Mouse (Mus musculus): ENCODE measurements at regions not wholly inside any gene's neighbourhood (a gene's known extent, or its start where the extent isn't known, plus 50 kb on each side); places are given as distances from the start of the nearest gene placed in this dataset.

- WGBS, result 73% methylated on average over 4 of the region's 4 CpGs
- DNase-seq (ENCODE audit: low spot score), result no peak
- ATAC-seq, result no peak
Measured at GRCm38 (mm10) chr16:52947679-52948078, 493.8 kb upstream of the Alcam start.

DNA sequence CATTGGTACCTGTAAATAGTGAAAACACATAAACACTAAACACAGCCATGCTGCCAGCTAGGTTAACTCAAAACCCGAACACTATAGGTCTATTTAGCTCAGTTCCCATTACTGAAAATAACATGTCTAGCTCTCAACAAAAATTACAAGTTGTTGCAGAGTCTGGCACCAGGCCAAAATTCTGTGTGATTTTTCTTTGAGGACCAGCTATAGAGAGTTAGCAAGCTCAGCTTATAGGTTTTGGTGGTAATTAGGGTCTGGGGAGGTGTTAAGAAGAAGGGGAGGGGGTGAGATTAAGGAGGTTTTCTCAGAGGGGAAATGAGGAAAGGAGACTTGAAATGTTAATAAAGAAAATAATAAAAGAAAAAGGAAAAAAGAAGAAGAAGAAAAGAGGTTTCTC, 480.9 kb upstream of the Alcam start:
- Histone ChIP-seq H3K27me3 (replicated peaks; ENCODE audit: control insufficient read depth, insufficient read depth, low read length) (no peaks in the 10 kb centered on the region), H3K4me3 (ENCODE audit: low read depth, low read length) (no peak overlapping the region), H3K4me2 (ENCODE audit: low read length) (no peak overlapping the region), H3K27ac (ENCODE audit: low read depth, low read length) (no peak overlapping the region), H3K36me3 (ENCODE audit: control insufficient read depth, insufficient read depth, low read length) (no peaks in the 10 kb centered on the region), H3K4me1 (ENCODE audit: control insufficient read depth, insufficient read depth, low read length) (no peaks in the 10 kb centered on the region), H3K9me3 (replicated peaks; ENCODE audit: control insufficient read depth, low read length) (no peaks in the 10 kb centered on the region), H3K9ac (ENCODE audit: low read length) (no peak overlapping the region)
- WGBS, result 16% methylated on average over 1 of the region's 1 CpGs
- peak; percentile 59 for DNase-seq (ENCODE audit: low spot score)
- no peak for ATAC-seq

More at GRCm38 (mm10) chr16:52947679-52948078, 493.8 kb upstream of the Alcam start:
- H3K27ac ChIP-seq (ENCODE audit: low read depth, low read length), result no peak overlapping the region
- H3K4me2 ChIP-seq (ENCODE audit: low read length), result no peak overlapping the region
- H3K36me3 ChIP-seq (ENCODE audit: control insufficient read depth, insufficient read depth, low read length), result no peaks in the 10 kb centered on the region
- no peak overlapping the region for H3K9ac ChIP-seq (ENCODE audit: low read length)
- H3K4me3 ChIP-seq (ENCODE audit: low read depth, low read length), result no peak overlapping the region
- no peaks in the 10 kb centered on the region for H3K27me3 ChIP-seq (replicated peaks; ENCODE audit: control insufficient read depth, insufficient read depth, low read length)
- H3K9me3 ChIP-seq (replicated peaks; ENCODE audit: control insufficient read depth, low read length), result no peaks in the 10 kb centered on the region
- no peaks in the 10 kb centered on the region for H3K4me1 ChIP-seq (ENCODE audit: control insufficient read depth, insufficient read depth, low read length)

- Histone ChIP-seq H3K4me2 (ENCODE audit: low read length) (no peak overlapping the region), H3K4me1 (ENCODE audit: control insufficient read depth, insufficient read depth, low read length) (no peaks in the 10 kb centered on the region), H3K27me3 (replicated peaks; ENCODE audit: control insufficient read depth, insufficient read depth, low read length) (no peaks in the 10 kb centered on the region), H3K4me3 (ENCODE audit: low read depth, low read length) (no peak overlapping the region), H3K9ac (ENCODE audit: low read length) (no peak overlapping the region), H3K27ac (ENCODE audit: low read depth, low read length) (no peak overlapping the region), H3K9me3 (replicated peaks; ENCODE audit: control insufficient read depth, low read length) (no peaks in the 10 kb centered on the region), H3K36me3 (ENCODE audit: control insufficient read depth, insufficient read depth, low read length) (no peaks in the 10 kb centered on the region)
- ATAC-seq (no peak), DNase-seq (ENCODE audit: low spot score) (no peak)
- 91% methylated on average over 3 of the region's 3 CpGs for WGBS
Measured at GRCm38 (mm10) chr16:52931978-52932377, 478.1 kb upstream of the Alcam start.

- Histone ChIP-seq H3K27me3 (replicated peaks; ENCODE audit: control insufficient read depth, insufficient read depth, low read length) (no peaks in the 10 kb centered on the region), H3K9ac (ENCODE audit: low read length) (no peak overlapping the region), H3K4me3 (ENCODE audit: low read depth, low read length) (no peak overlapping the region), H3K4me2 (ENCODE audit: low read length) (no peak overlapping the region), H3K27ac (ENCODE audit: low read depth, low read length) (no peak overlapping the region), H3K4me1 (ENCODE audit: control insufficient read depth, insufficient read depth, low read length) (no peaks in the 10 kb centered on the region), H3K36me3 (ENCODE audit: control insufficient read depth, insufficient read depth, low read length) (no peaks in the 10 kb centered on the region), H3K9me3 (replicated peaks; ENCODE audit: control insufficient read depth, low read length) (no peaks in the 10 kb centered on the region)
- DNase-seq (ENCODE audit: low spot score) (peak; percentile 74), ATAC-seq (peak; percentile 94)
- 69% methylated on average over 14 of the region's 14 CpGs for WGBS
Measured at GRCm38 (mm10) chr16:52892467-52893255, 438.8 kb upstream of the Alcam start.

DNA sequence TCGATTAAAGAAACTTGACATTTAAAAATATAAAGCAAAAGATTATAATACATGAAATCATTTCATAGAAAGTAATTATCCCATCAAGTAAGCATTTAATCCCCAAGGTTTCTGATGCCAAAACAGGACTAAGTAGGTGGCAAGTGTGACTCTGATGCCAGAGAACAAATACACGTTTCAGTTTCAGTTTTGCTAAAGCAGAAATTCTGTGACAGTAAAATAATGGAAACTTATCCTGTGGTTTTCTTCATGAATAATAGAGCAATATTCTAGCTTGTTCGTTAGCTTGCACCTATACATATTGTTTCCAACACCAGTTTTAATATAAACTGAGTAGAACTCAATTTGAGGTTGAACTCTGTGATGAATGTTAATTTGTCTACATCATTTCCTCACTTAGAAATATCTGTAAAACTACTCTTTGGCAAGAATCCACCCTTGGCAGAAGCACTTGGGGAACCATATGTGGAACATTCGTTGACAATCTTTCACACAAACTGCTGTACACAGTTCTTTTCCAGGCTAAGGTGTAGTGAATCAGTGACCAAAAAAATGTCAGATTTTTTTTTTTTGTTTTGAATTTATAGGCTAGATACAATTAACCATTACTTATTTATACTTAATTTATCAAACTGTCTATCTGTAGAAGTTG, 425.7 kb upstream of the Alcam start:
- peak; percentile 81 for DNase-seq (ENCODE audit: low spot score)
- WGBS, result 65% methylated on average over 4 of the region's 4 CpGs

DNA sequence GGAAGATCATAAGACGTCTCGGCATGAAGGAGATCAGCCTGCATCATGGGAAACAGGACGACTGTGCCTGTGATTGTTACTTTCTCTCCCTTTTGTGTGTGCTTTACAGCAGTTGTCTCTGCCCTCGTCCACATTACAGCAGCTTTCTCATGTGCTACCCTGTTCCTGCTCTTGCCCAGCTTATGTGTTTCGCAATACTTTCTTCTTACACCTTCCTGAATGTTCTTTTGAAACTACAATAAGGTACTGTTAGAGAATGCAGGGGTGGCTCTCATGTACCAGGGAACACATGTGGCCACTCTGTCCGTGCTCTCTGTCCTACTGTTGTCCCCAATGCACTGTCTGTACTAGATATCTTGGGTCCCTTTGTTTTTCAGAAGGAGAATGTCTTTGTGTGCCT, 414.0 kb upstream of the Alcam start:
- no peaks in the 10 kb centered on the region for H3K36me3 ChIP-seq (ENCODE audit: control insufficient read depth, insufficient read depth, low read length)
- H3K4me2 ChIP-seq (ENCODE audit: low read length), result no peak overlapping the region
- H3K4me3 ChIP-seq (ENCODE audit: low read depth, low read length), result no peak overlapping the region
- WGBS, result 77% methylated on average over 6 of the region's 6 CpGs
- H3K4me1 ChIP-seq (ENCODE audit: control insufficient read depth, insufficient read depth, low read length), result no peaks in the 10 kb centered on the region
- ATAC-seq, result no peak
- H3K27me3 ChIP-seq (replicated peaks; ENCODE audit: control insufficient read depth, insufficient read depth, low read length), result no peaks in the 10 kb centered on the region
- H3K27ac ChIP-seq (ENCODE audit: low read depth, low read length), result no peak overlapping the region
- no peaks in the 10 kb centered on the region for H3K9me3 ChIP-seq (replicated peaks; ENCODE audit: control insufficient read depth, low read length)
- no peak for DNase-seq (ENCODE audit: low spot score)
- H3K9ac ChIP-seq (ENCODE audit: low read length), result no peak overlapping the region

More for the DNA sequence above, 425.7 kb upstream of the Alcam start:
- H3K4me3 ChIP-seq (ENCODE audit: low read depth, low read length), result no peak overlapping the region
- no peak overlapping the region for H3K4me2 ChIP-seq (ENCODE audit: low read length)
- no peak overlapping the region for H3K27ac ChIP-seq (ENCODE audit: low read depth, low read length)
- H3K4me1 ChIP-seq (ENCODE audit: control insufficient read depth, insufficient read depth, low read length), result no peaks in the 10 kb centered on the region
- ATAC-seq, result peak; percentile 44; the same call in 1 of the 2 replicates
- H3K36me3 ChIP-seq (ENCODE audit: control insufficient read depth, insufficient read depth, low read length), result no peaks in the 10 kb centered on the region
- no peaks in the 10 kb centered on the region for H3K27me3 ChIP-seq (replicated peaks; ENCODE audit: control insufficient read depth, insufficient read depth, low read length)
- H3K9me3 ChIP-seq (replicated peaks; ENCODE audit: control insufficient read depth, low read length), result no peaks in the 10 kb centered on the region
- H3K9ac ChIP-seq (ENCODE audit: low read length), result no peak overlapping the region

DNA sequence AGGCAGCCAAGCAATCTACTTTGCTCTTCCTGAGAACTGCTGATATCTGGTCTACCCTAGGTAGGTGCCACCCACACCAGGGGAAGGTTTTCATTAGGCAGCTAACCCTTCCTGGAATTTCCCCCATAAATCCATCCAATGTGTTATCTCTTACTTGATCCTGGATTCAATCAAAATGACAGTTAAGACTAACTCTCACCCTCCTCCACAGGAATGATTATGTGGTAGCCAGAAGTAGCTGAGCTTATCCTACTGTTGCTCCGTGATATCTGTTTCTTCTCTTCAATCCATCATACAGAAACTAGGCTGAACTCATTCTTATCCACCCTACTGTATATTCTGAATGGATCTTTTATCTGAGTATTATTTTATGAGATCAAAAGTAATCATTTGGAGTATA, 409.7 kb upstream of the Alcam start:
- 84% methylated on average over 1 of the region's 1 CpGs for WGBS
- Histone ChIP-seq H3K4me2 (ENCODE audit: low read length) (no peak overlapping the region), H3K4me1 (ENCODE audit: control insufficient read depth, insufficient read depth, low read length) (no peaks in the 10 kb centered on the region), H3K4me3 (ENCODE audit: low read depth, low read length) (no peak overlapping the region), H3K9me3 (replicated peaks; ENCODE audit: control insufficient read depth, low read length) (no peaks in the 10 kb centered on the region), H3K36me3 (ENCODE audit: control insufficient read depth, insufficient read depth, low read length) (no peaks in the 10 kb centered on the region), H3K9ac (ENCODE audit: low read length) (no peak overlapping the region), H3K27ac (ENCODE audit: low read depth, low read length) (no peak overlapping the region), H3K27me3 (replicated peaks; ENCODE audit: control insufficient read depth, insufficient read depth, low read length) (no peaks in the 10 kb centered on the region)
- DNase-seq (ENCODE audit: low spot score), result no peak
- ATAC-seq, result no peak

DNA sequence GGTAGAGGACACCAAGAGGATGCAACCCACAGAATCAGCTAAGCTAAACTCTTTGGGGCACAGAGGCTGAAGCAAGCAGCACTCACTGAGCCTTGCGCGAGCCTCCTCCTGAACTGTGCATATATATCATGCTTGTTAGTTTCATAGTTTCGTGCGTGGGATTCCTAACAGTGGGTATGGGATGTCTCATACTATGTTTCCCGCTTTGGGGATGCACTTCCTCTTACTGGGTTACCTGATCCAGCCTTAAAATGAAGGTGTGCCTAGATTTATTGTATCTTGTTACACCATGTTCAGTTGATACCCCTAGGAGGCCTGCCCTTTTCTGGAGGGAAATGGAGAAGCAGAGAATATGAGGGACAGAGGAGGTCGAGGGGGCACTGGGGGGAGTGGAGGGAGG, 407.4 kb upstream of the Alcam start:
- no peaks in the 10 kb centered on the region for H3K4me1 ChIP-seq (ENCODE audit: control insufficient read depth, insufficient read depth, low read length)
- no peaks in the 10 kb centered on the region for H3K27me3 ChIP-seq (replicated peaks; ENCODE audit: control insufficient read depth, insufficient read depth, low read length)
- H3K36me3 ChIP-seq (ENCODE audit: control insufficient read depth, insufficient read depth, low read length), result no peaks in the 10 kb centered on the region
- DNase-seq (ENCODE audit: low spot score), result no peak
- ATAC-seq, result no peak
- no peak overlapping the region for H3K9ac ChIP-seq (ENCODE audit: low read length)
- H3K9me3 ChIP-seq (replicated peaks; ENCODE audit: control insufficient read depth, low read length), result no peaks in the 10 kb centered on the region
- H3K27ac ChIP-seq (ENCODE audit: low read depth, low read length), result no peak overlapping the region
- H3K4me2 ChIP-seq (ENCODE audit: low read length), result no peak overlapping the region
- H3K4me3 ChIP-seq (ENCODE audit: low read depth, low read length), result no peak overlapping the region
- 91% methylated on average over 6 of the region's 6 CpGs for WGBS
